Mouse (Mus musculus) myocyte (in vitro differentiated cells): ENCODE data around the gene Tmtc4.

ENCODE experiments used
- SRF ChIP-seq: IDR thresholded peaks from one replicate; pipeline ENCODE4 v1.6.1; 2011; ENCODE audit warnings: low read depth; ENCODE audit not compliant: control insufficient read depth, insufficient read length
- USF1 ChIP-seq: IDR thresholded peaks from one replicate; pipeline ENCODE4 v1.6.1; 2011; ENCODE audit warnings: low read depth, mild to moderate bottlenecking, control low read depth, moderate library complexity

GRCm38 (mm10) chr14:122869831-122870230, 114.0 kb downstream of the Tmtc4 start:
- no peak for TF ChIP-seq SRF
- TF ChIP-seq USF1, result no peak
